Mouse (Mus musculus): ENCODE measurements around the gene Dync1li1. TPM values are rescaled to one million over a fixed set of nuclear protein-coding genes. Genes with fewer than 3 reads are reported as not detected.

The Dync1li1 gene
- total and polyA plus RNA-seq, 3 experiments = 38.1 to 57.0 (median 43.6) TPM

DNA sequence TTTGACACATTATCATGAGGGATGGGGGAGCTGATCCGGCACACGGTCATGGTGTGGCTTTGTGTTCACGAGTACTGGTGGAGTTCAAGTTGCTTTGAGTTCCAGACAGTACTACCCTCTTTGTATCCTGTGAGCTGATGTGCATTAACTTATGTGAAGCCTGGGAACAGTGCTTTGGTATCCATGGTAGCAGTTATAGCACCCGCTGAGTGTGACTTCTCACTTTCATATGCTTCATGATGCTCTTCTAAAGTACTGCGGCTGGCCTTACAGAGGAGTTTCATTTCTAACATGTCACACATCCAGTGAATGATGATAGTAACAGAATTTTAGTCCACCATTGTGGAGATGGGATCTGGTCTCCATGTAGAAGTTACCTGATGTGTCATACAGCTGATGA is 9.3 kb downstream of the Dync1li1 start:
- Histone ChIP-seq H3K4me2 (ENCODE audit: insufficient read depth, low read depth, poor library complexity, severe bottlenecking) (no peak overlapping the region), H3K79me2 (replicated peaks; ENCODE audit: control insufficient read depth, extremely low read depth, insufficient read depth, poor library complexity, severe bottlenecking) (peaks cover 33% of the 10 kb centered on the region), H3K36me3 (replicated peaks in 1 of 2; ENCODE audit: control insufficient read depth in 1 of 2, insufficient read depth in 1 of 2, low read length in 1 of 2) (peaks cover 14 to 74% of the 10 kb centered on the region in 2 experiments), H3K4me3 (replicated peaks in 1 of 3; ENCODE audit: low read depth in 2 of 3, low read length in 2 of 3, poor library complexity in 1 of 3) (no peak overlapping the region), H3K27ac (ENCODE audit: insufficient read depth, low read depth) (no peak overlapping the region), H3K27me3 (replicated peaks) (no peaks in the 10 kb centered on the region), H3K9ac (ENCODE audit: insufficient read depth, low read depth) (no peak overlapping the region), H3K9me3 (replicated peaks; ENCODE audit: low read length) (no peaks in the 10 kb centered on the region), H3K4me1 (ENCODE audit: control insufficient read depth in 1 of 2, insufficient read depth in 2 of 2) (peaks cover 0 to 9% of the 10 kb centered on the region in 2 experiments; a peak in 2 of 4 replicates)
- in situ Hi-C loops (cut with MboI; ENCODE audit: low pct_ligation_motif_present, low pct_unique_long_range_greater_than_20kb, low sequenced_read_pairs) (no loop called here), dilution Hi-C loops (cut with MboI; ENCODE audit: extremely low pct_ligation_motif_present, extremely low pct_unique_long_range_greater_than_20kb, low sequenced_read_pairs) (no loop called here)
- TF ChIP-seq NELFE (IDR thresholded peaks at IDR 0.05; ENCODE audit: low read depth, low read length) (no peak), RCOR1 (conservative IDR thresholded peaks at IDR 0.05; ENCODE audit: low read depth, low read length) (no peak), GABPA (IDR thresholded peaks at IDR 0.05; ENCODE audit: insufficient replicate concordance, low read depth, low read length) (no peak), JUND (conservative IDR thresholded peaks at IDR 0.05; ENCODE audit: low read depth, low read length) (no peak), MYC (IDR thresholded peaks at IDR 0.05; ENCODE audit: low read depth, low read length) (no peak), ZC3H11A (IDR thresholded peaks at IDR 0.05; ENCODE audit: low read depth, low read length) (no peak), TCF12 (IDR thresholded peaks at IDR 0.05; ENCODE audit: low read depth, low read length) (no peak), ELF1 (IDR thresholded peaks at IDR 0.05; ENCODE audit: low read depth, low read length) (no peak), ZMIZ1 (IDR thresholded peaks at IDR 0.05; ENCODE audit: low read depth, low read length) (no peak), RAD21 (IDR thresholded peaks at IDR 0.05; ENCODE audit: low read depth, low read length) (no peak)
- DNase-seq (ENCODE audit: extremely low read depth) = no peak

DNA sequence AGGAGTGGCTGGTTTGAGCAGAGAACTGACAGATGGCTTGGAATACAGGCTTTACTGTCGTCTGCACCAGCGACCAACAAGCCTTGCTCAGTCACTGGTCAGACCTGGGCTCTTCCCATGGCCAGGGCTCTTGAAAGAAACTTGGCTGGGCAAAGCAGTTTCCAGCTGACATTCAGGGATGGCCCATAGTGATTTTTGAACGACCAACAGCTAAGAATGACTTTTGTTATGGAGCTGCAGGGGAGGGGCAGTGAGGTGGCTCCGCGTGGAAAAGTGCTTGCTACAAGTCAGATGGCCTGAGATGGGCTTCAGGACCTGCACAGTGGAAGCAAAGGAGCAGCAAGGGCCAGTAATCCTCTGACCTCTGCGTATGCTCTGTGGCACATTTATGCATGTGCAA is 10.7 kb downstream of the Dync1li1 start:
- Histone ChIP-seq H3K4me3 (replicated peaks in 1 of 3; ENCODE audit: low read depth in 2 of 3, low read length in 2 of 3, poor library complexity in 1 of 3) (no peak overlapping the region), H3K9me3 (replicated peaks; ENCODE audit: low read length) (no peaks in the 10 kb centered on the region), H3K4me1 (ENCODE audit: control insufficient read depth in 1 of 2, insufficient read depth in 2 of 2) (peaks cover 0 to 7% of the 10 kb centered on the region in 2 experiments; a peak in 2 of 4 replicates), H3K4me2 (ENCODE audit: insufficient read depth, low read depth, poor library complexity, severe bottlenecking) (no peak overlapping the region), H3K9ac (ENCODE audit: insufficient read depth, low read depth) (no peak overlapping the region), H3K27ac (ENCODE audit: insufficient read depth, low read depth) (no peak overlapping the region), H3K36me3 (replicated peaks in 1 of 2; ENCODE audit: control insufficient read depth in 1 of 2, insufficient read depth in 1 of 2, low read length in 1 of 2) (peaks cover 12 to 70% of the 10 kb centered on the region in 2 experiments), H3K27me3 (replicated peaks) (no peaks in the 10 kb centered on the region), H3K79me2 (replicated peaks; ENCODE audit: control insufficient read depth, extremely low read depth, insufficient read depth, poor library complexity, severe bottlenecking) (peaks cover 34% of the 10 kb centered on the region)
- no peak for TF ChIP-seq UBTF (IDR thresholded peaks at IDR 0.05; ENCODE audit: low read depth, low read length)
- no peak for TF ChIP-seq ZNF384 (IDR thresholded peaks at IDR 0.05; ENCODE audit: low read depth, low read length)
- TF ChIP-seq SMC3 (IDR thresholded peaks at IDR 0.05; ENCODE audit: low read depth, low read length) = no peak
- TF ChIP-seq NELFE (IDR thresholded peaks at IDR 0.05; ENCODE audit: low read depth, low read length) = no peak
- no peak for TF ChIP-seq USF1 (IDR thresholded peaks at IDR 0.05; ENCODE audit: low read depth, low read length)
- no peak for TF ChIP-seq MAX (IDR thresholded peaks at IDR 0.05; ENCODE audit: low read length)
- TF ChIP-seq HCFC1 (IDR thresholded peaks at IDR 0.05; ENCODE audit: low read depth, low read length) = no peak
- no peak for TF ChIP-seq CTCF (conservative IDR thresholded peaks at IDR 0.05 in 1 of 2, IDR thresholded peaks at IDR 0.05 in 1 of 2; ENCODE audit: low read depth in 2 of 2, low read length in 2 of 2)
- no peak for TF ChIP-seq MAZ (IDR thresholded peaks at IDR 0.05; ENCODE audit: low read depth, low read length)
- TF ChIP-seq MAFK (IDR thresholded peaks at IDR 0.05; ENCODE audit: insufficient replicate concordance, low read length) = no peak
- TF ChIP-seq ETS1 (conservative IDR thresholded peaks at IDR 0.05; ENCODE audit: low read depth, low read length) = no peak
- no peak for TF ChIP-seq MYC (IDR thresholded peaks at IDR 0.05; ENCODE audit: low read depth, low read length)
- no peak for TF ChIP-seq TCF12 (IDR thresholded peaks at IDR 0.05; ENCODE audit: low read depth, low read length)
- in situ Hi-C loops (cut with MboI; ENCODE audit: low pct_ligation_motif_present, low pct_unique_long_range_greater_than_20kb, low sequenced_read_pairs) = no loop called here
- dilution Hi-C loops (cut with MboI; ENCODE audit: extremely low pct_ligation_motif_present, extremely low pct_unique_long_range_greater_than_20kb, low sequenced_read_pairs) = no loop called here
- DNase-seq (ENCODE audit: extremely low read depth) = no peak

Data from CH12.LX (cell line).